In the genomic region with DNA sequence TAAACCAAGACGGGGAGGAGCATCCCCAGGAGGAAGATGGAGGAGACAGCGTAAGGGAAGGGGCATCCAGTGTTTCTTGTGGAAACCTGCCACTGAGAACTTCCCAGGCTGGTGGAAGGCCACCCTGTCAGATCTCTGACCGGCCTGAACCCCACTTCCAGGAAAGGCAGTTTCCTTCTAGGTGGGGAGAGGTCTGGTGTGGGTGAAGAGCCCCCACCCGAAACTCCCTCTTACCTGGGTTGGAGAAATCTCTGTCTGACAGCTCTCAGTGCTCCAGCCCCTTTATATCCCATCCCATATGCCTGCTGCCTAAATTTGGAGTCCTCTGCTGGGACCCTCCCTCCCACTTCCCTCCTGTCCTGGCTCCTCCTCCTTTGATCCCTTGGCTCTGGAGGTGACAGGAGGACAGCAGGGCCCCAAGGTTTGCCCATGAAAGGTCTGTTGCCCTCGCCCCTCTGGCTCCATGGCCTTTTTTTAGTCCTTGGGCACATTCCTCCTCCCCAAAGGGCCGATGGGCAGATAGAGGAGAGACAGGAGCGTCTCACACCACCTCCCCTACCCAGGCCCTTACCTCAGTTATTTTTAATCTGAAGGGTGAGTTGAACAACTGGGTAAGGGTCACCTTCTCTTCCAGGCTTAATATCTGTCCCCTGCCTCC, we compare ENCODE assay signal across 20 mouse cellular contexts. TPM values are rescaled to one million over a fixed set of nuclear protein-coding genes. Genes with fewer than 3 reads are reported as not detected.
A peak's percentile ranks its signal among the peaks of the same experiment; 100 is the strongest.
DNase-seq lines count a peak whose midpoint lies in the region; ATAC-seq and TF ChIP-seq lines count a peak whose summit lies in the region.
"Had no signal": no experiment of that assay in that cellular context is flagged by ENCODE, and none has a peak within 500 bp of the region (broad histone marks: within the 10 kb centered on the region; RNA-seq: fewer than 3 reads in every experiment).

A gene (minus strand): TSS at position 608 of the 658 bp plus-strand sequence.

- H3K9ac ChIP-seq in lung, embryonic 14.5 days: no peak within 1 kb of the TSS
- H3K9ac ChIP-seq in heart, embryonic 11.5 days (ENCODE audit: low read depth, low read length): peak within 1 kb of the TSS; percentile 86
- H3K9ac ChIP-seq: embryonic facial prominence, embryonic 13.5 days; hindbrain, embryonic 15.5 days; liver, embryonic 14.5 days; neural tube, embryonic 12.5 days had no signal

- no peak for DNase-seq in lung, embryonic 14.5 days
- no peak for DNase-seq in lung, adult 18-20 months
- no peak for DNase-seq in gastrocnemius, postnatal 25 days
- DNase-seq in heart, postnatal 25 days (ENCODE audit: low spot score): peak; percentile 51
- DNase-seq in Muller cell, postnatal 12 days (ENCODE audit: inconsistent ontology term): no peak
- no peak for DNase-seq in layer of hippocampus, adult 8-10 months (ENCODE audit: low spot score in 2 of 2)
- DNase-seq: cerebellum, adult 11 months; cerebellum, postnatal 36 days; kidney, adult 2 months; kidney, postnatal 4 days had no signal

- no peak within 1 kb of the TSS for H3K4me3 ChIP-seq in lung, embryonic 14.5 days (ENCODE audit: low read depth, low read length)
- peak within 1 kb of the TSS; percentile 51 for H3K4me3 ChIP-seq in heart, embryonic 11.5 days (ENCODE audit: low read depth, low read length)
- H3K4me3 ChIP-seq: embryonic facial prominence, embryonic 13.5 days; forebrain, embryonic 10.5 days; hindbrain, embryonic 15.5 days; limb, embryonic 10.5 days; megakaryocyte, embryonic 14.5 days; neural tube, embryonic 12.5 days had no signal

- peak within 1 kb of the TSS; percentile 2; the same call in 1 of the 2 replicates for H3K27ac ChIP-seq in lung, embryonic 14.5 days (ENCODE audit: low read depth)
- peak within 1 kb of the TSS; percentile 95 for H3K27ac ChIP-seq in heart, embryonic 11.5 days (ENCODE audit: low read depth, low read length)
- H3K27ac ChIP-seq: embryonic facial prominence, embryonic 13.5 days; forebrain, embryonic 10.5 days; hindbrain, embryonic 15.5 days; limb, embryonic 10.5 days; liver, embryonic 14.5 days; neural tube, embryonic 12.5 days had no signal

- H3K27me3 ChIP-seq in lung, embryonic 14.5 days (ENCODE audit: insufficient read depth, low read length): no peaks in the 10 kb centered on the region
- H3K27me3 ChIP-seq in heart, embryonic 11.5 days (ENCODE audit: control insufficient read depth, insufficient read depth, low read length): no peaks in the 10 kb centered on the region; the same call in 1 of the 2 replicates
- H3K27me3 ChIP-seq: embryonic facial prominence, embryonic 13.5 days; hindbrain, embryonic 15.5 days; neural tube, embryonic 12.5 days had no signal

- H3K4me1 ChIP-seq in lung, embryonic 14.5 days (ENCODE audit: insufficient read depth): no peaks in the 10 kb centered on the region
- H3K4me1 ChIP-seq in heart, embryonic 11.5 days (ENCODE audit: control insufficient read depth, insufficient read depth, low read length): peaks cover 20% of the 10 kb centered on the region
- H3K4me1 ChIP-seq: embryonic facial prominence, embryonic 13.5 days; forebrain, embryonic 10.5 days; hindbrain, embryonic 15.5 days; megakaryocyte, embryonic 14.5 days; neural tube, embryonic 12.5 days had no signal

- intact Hi-C loops in heart, postnatal 25 days (cut with DNase I): no loop called here

- H3K4me2 ChIP-seq in lung, embryonic 14.5 days: no peak within 1 kb of the TSS
- peak within 1 kb of the TSS; percentile 66 for H3K4me2 ChIP-seq in heart, embryonic 11.5 days
- H3K4me2 ChIP-seq: embryonic facial prominence, embryonic 13.5 days; hindbrain, embryonic 15.5 days; neural tube, embryonic 12.5 days had no signal

- ATAC-seq in lung, embryonic 14.5 days (ENCODE audit: insufficient read depth): no peak
- ATAC-seq in heart, embryonic 11.5 days (replicated peaks; ENCODE audit: insufficient number of reproducible peaks, low FRiP score, low TSS enrichment): peak; percentile 53
- no peak for ATAC-seq in frontal cortex, adult (ENCODE audit: low TSS enrichment)
- ATAC-seq: midbrain, embryonic 16.5 days had no signal

- TF ChIP-seq CTCF in lung, embryonic 14.5 days (IDR thresholded peaks at IDR 0.05; ENCODE audit: low read depth): no peak

- 59% methylated on average over 7 of the region's 7 CpGs for WGBS in lung, embryonic 14.5 days
- 37% methylated on average over 7 of the region's 7 CpGs for WGBS in heart, embryonic 11.5 days (ENCODE audit: insufficient replicate concordance)

- no peaks in the 10 kb centered on the region for H3K9me3 ChIP-seq in lung, embryonic 14.5 days (ENCODE audit: low read depth, low read length)
- H3K9me3 ChIP-seq in heart, embryonic 11.5 days (replicated peaks; ENCODE audit: control insufficient read depth, low read length): no peaks in the 10 kb centered on the region
- H3K9me3 ChIP-seq: embryonic facial prominence, embryonic 13.5 days; forebrain, embryonic 10.5 days; hindbrain, embryonic 15.5 days; limb, embryonic 10.5 days; neural tube, embryonic 12.5 days had no signal

- no peaks in the 10 kb centered on the region for H3K36me3 ChIP-seq in lung, embryonic 14.5 days (ENCODE audit: insufficient read depth)
- peaks cover 2% of the 10 kb centered on the region; the same call in 1 of the 2 replicates for H3K36me3 ChIP-seq in heart, embryonic 11.5 days (ENCODE audit: control insufficient read depth, insufficient read depth, low read length)
- H3K36me3 ChIP-seq: embryonic facial prominence, embryonic 13.5 days; forebrain, embryonic 10.5 days; hindbrain, embryonic 15.5 days; limb, embryonic 10.5 days; neural tube, embryonic 12.5 days had no signal

RNA-seq across cellular contexts. Expression of the gene that starts here (rescaled TPM):
- polyA plus RNA-seq in lung, embryonic 14.5 days (2014; fragmentation: Nextera tagmentation; extraction: Ambion mirVana): 4.6 and 87.1 TPM in 2 replicates
- 100 to 1,000 TPM in 1 of 2 experiments, 10 to 100 TPM in 1; 42.1 to 200 TPM for total RNA-seq in gastrocnemius, postnatal 25 days (2021)
- 2,306 and 2,903 TPM in 2 replicates for polyA plus RNA-seq in heart, embryonic 11.5 days (2014; fragmentation: Nextera tagmentation; extraction: Ambion mirVana)
- total RNA-seq in heart, postnatal 25 days (2021): over 10,000 TPM; 23,221 to 24,394 TPM
- total RNA-seq in layer of hippocampus, adult 8-10 months (2022): 1 to 10 TPM; 1.7 to 5.4 (median 2.6) TPM

Comparison
In these comparisons a context has a peak if more than half of its experiments do, and no peak if none do; other contexts are left out.
1. RNA of the gene that starts here (total RNA-seq): 23,221 to 24,394 TPM in heart, postnatal 25 days; 42.1 to 200 TPM in gastrocnemius, postnatal 25 days and 1.7 to 5.4 TPM in layer of hippocampus, adult 8-10 months; every median in the first group is over 100 times any median in the second.
2. RNA of the gene that starts here (polyA plus RNA-seq): 2,306 to 2,903 TPM in heart, embryonic 11.5 days; 4.6 to 87.1 TPM in lung, embryonic 14.5 days; every median in the first group is over 10 times any median in the second.